Mouse (Mus musculus) monocyte, adult 5-6 weeks (primary cell): ENCODE measurements around the gene Xpnpep1. TPM values are rescaled to one million over a fixed set of nuclear protein-coding genes. Genes with fewer than 3 reads are reported as not detected.

ENCODE experiments used
- ATAC-seq: fragments of 153-309, 156-312 bp; replicated peaks from 2 replicates; pipeline ENCODE4 v1.8.0; 2017; ENCODE audit warnings: mild to moderate bottlenecking; ENCODE audit not compliant: low TSS enrichment, insufficient number of reproducible peaks, severe bottlenecking, poor library complexity, low FRiP score
- total RNA-seq: library from RNA; stranded (forward); fragments of 200-1000, 200-491, 200-594 nt; gene quantifications from 3 replicates; pipeline ENCODE4 v1.2.3, GENCODE M21; 2017

Xpnpep1 gene
- total RNA-seq, 1 experiment from 2014 or later = 51.8 TPM

GRCm38 (mm10) chr19:53038435-53038938, 1.5 kb downstream of the Xpnpep1 start:
- ATAC-seq = peak; percentile 94

GRCm38 (mm10) chr19:53037925-53038419, 2.0 kb downstream of the Xpnpep1 start:
- ATAC-seq = no peak

- no peak for ATAC-seq
Observed at GRCm38 (mm10) chr19:53033159-53033943, 6.7 kb downstream of the Xpnpep1 start.

GRCm38 (mm10) chr19:53032647-53033046, 7.4 kb downstream of the Xpnpep1 start:
- ATAC-seq = no peak

- no peak for ATAC-seq
Observed at GRCm38 (mm10) chr19:53031957-53032371, 8.1 kb downstream of the Xpnpep1 start.

- ATAC-seq = no peak
Observed at GRCm38 (mm10) chr19:53030279-53030678, 9.7 kb downstream of the Xpnpep1 start.

GRCm38 (mm10) chr19:53029686-53030085, 10.3 kb downstream of the Xpnpep1 start:
- ATAC-seq = no peak

GRCm38 (mm10) chr19:53029045-53029444, 11.0 kb downstream of the Xpnpep1 start:
- no peak for ATAC-seq

- no peak for ATAC-seq
Observed at GRCm38 (mm10) chr19:53028216-53028615, 11.8 kb downstream of the Xpnpep1 start.

- no peak for ATAC-seq
Observed at GRCm38 (mm10) chr19:53023189-53023588, 16.8 kb downstream of the Xpnpep1 start.

- no peak for ATAC-seq
Observed at GRCm38 (mm10) chr19:53022037-53022614, 17.9 kb downstream of the Xpnpep1 start.

- ATAC-seq = no peak
Observed at GRCm38 (mm10) chr19:53021537-53021936, 18.5 kb downstream of the Xpnpep1 start.

- ATAC-seq = peak; percentile 86
Observed at GRCm38 (mm10) chr19:53019716-53020463, 20.1 kb downstream of the Xpnpep1 start.

GRCm38 (mm10) chr19:53017954-53018353, 22.1 kb downstream of the Xpnpep1 start:
- no peak for ATAC-seq

- no peak for ATAC-seq
Observed at GRCm38 (mm10) chr19:53017248-53017647, 22.8 kb downstream of the Xpnpep1 start.

GRCm38 (mm10) chr19:53014910-53015710, 24.9 kb downstream of the Xpnpep1 start:
- ATAC-seq = no peak

GRCm38 (mm10) chr19:53013744-53014143, 26.3 kb downstream of the Xpnpep1 start:
- no peak for ATAC-seq

GRCm38 (mm10) chr19:53013341-53013740, 26.7 kb downstream of the Xpnpep1 start:
- ATAC-seq = no peak
